Mouse (Mus musculus) bone marrow macrophage, adult 2 months (primary cell): ENCODE results near the gene Wdr64.

Experiments
- CTCF ChIP-seq: IDR thresholded peaks from 2 replicates; pipeline ENCODE4 v1.5.1; 2012; ENCODE audit warnings: low read depth, mild to moderate bottlenecking, low read length, moderate library complexity
- POLR2A ChIP-seq: IDR thresholded peaks from 2 replicates; pipeline ENCODE4 v1.6.1; 2012; ENCODE audit warnings: mild to moderate bottlenecking, low read depth, low read length, borderline replicate concordance

DNA sequence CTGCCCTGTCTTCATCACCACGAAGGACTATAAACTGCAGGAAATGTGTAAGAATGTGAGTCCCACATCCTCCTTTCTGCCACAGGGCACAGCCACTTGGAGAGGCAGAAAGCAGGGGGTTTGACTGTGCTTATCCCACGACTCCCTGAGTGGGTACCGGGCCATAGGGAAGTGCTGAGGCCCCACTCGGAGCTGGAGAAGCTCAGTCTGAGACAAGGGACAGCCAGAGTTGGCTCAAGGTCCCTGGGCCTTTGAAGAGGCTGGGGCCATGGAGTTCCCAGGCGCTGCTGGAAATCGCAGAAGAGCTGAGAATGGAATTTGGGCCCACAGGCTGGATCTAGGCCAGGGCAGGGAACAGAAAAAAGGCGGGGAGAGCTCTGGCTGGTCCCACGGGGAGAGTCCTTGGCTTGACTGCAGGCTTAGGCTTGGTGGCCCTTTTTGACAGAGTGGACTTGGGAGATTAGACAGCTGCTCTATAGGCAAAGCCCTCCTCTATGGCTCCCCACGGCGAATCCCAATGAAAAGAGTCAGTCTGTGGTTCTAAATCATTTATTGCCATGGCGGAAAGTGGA is 14.0 kb downstream of the Wdr64 start:
- TF ChIP-seq POLR2A (no peak), CTCF (no peak)
